Mouse (Mus musculus) lung, adult 2 months (tissue): Measurements from ENCODE around the gene Gpr34. TPM values are rescaled to one million over a fixed set of nuclear protein-coding genes. Genes with fewer than 3 reads are reported as not detected.

ENCODE experiments used
- DNase-seq: peaks from one replicate; pipeline ENCODE4 v3.0.0; 2022
- H3K4me1 ChIP-seq: fragments of 200-500 bp; 2 replicates; pipeline ENCODE4 v1.6.1; 2011; ENCODE audit warnings: low read length; ENCODE audit not compliant: control insufficient read depth, insufficient read depth
- H3K4me3 ChIP-seq: fragments of 200-500 bp; replicated peaks from 2 replicates; pipeline ENCODE3; 2011; ENCODE audit warnings: low read depth, mild to moderate bottlenecking, control low read depth, low read length; ENCODE audit errors: extremely low read depth
- CTCF ChIP-seq: fragments of 200-500 bp; IDR thresholded peaks from 2 replicates; pipeline ENCODE4 v1.5.1; 2011; ENCODE audit warnings: mild to moderate bottlenecking, low read length, control low read depth; ENCODE audit not compliant: insufficient read depth
- POLR2A ChIP-seq: fragments of 200-500 bp; IDR thresholded peaks from 2 replicates; pipeline ENCODE4 v1.6.1; 2011; ENCODE audit warnings: low read depth, mild to moderate bottlenecking, control low read depth, low read length, borderline replicate concordance; ENCODE audit errors: extremely low read depth
- WGBS: fragments of 180-500 bp; shearing (Covaris S2); methylation state at CpG from one replicate; pipeline ENCODE4 v1.1.7; 2018; 5-methylcytosine and 5-hydroxymethylcytosine counted together
- polyA plus RNA-seq: library from polyadenylated mRNA; depleted of rRNA; stranded (reverse); fragments of >200 nt; gene quantifications from 2 replicates; pipeline ENCODE4 v1.2.3, GENCODE M21; 2012; rRNA removed

Gene Gpr34
- 0.16 and 0.47 TPM in 2 replicates for polyA plus RNA-seq

GRCm38 (mm10) chrX:13631599-13632283, at the start of gene Gpr34:
Gene Gpr34 (plus strand): TSS chrX:13632089.
- TF ChIP-seq CTCF = no peak
- TF ChIP-seq POLR2A = no peak
- WGBS = 54% methylated on average over 5 of the region's 5 CpGs

GRCm38 (mm10) chrX:13599373-13599772, 32.5 kb upstream of the Gpr34 start:
- no peak for TF ChIP-seq CTCF
- no peak for TF ChIP-seq POLR2A
- Histone ChIP-seq H3K4me1 (no peaks in the 10 kb centered on the region), H3K4me3 (no peak overlapping the region)
- DNase-seq = no peak
- WGBS = 58% methylated on average over 2 of the region's 2 CpGs

More at GRCm38 (mm10) chrX:13631599-13632283, at the start of gene Gpr34:
- H3K4me3 ChIP-seq = no peak within 1 kb of the TSS
- no peaks in the 10 kb centered on the region for H3K4me1 ChIP-seq
- no peak for DNase-seq

GRCm38 (mm10) chrX:13599966-13600365, 31.9 kb upstream of the Gpr34 start:
- DNase-seq = no peak
- TF ChIP-seq POLR2A = no peak
- TF ChIP-seq CTCF = no peak
- H3K4me3 ChIP-seq = no peak overlapping the region
- WGBS = 34% methylated on average over 1 of the region's 1 CpGs
- no peaks in the 10 kb centered on the region for H3K4me1 ChIP-seq

GRCm38 (mm10) chrX:13606741-13607140, 25.1 kb upstream of the Gpr34 start:
- H3K4me3 ChIP-seq = no peak overlapping the region
- H3K4me1 ChIP-seq = no peaks in the 10 kb centered on the region
- 58% methylated on average over 3 of the region's 3 CpGs for WGBS
- DNase-seq = no peak
- no peak for TF ChIP-seq CTCF

- DNase-seq = no peak
- Histone ChIP-seq H3K4me1 (no peaks in the 10 kb centered on the region), H3K4me3 (no peak overlapping the region)
- TF ChIP-seq CTCF = no peak
- TF ChIP-seq POLR2A = no peak
- 42% methylated on average over 3 of the region's 3 CpGs for WGBS
These were observed 24.1 kb upstream of the Gpr34 start for GRCm38 (mm10) chrX:13607752-13608151.

GRCm38 (mm10) chrX:13611114-13611513, 20.8 kb upstream of the Gpr34 start:
- TF ChIP-seq POLR2A (no peak), CTCF (no peak)
- DNase-seq = no peak
- 86% methylated on average over 5 of the region's 5 CpGs for WGBS
- no peak overlapping the region for H3K4me3 ChIP-seq
- H3K4me1 ChIP-seq = no peaks in the 10 kb centered on the region

- H3K4me3 ChIP-seq = no peak overlapping the region
- 44% methylated on average over 2 of the region's 2 CpGs for WGBS
- no peak for DNase-seq
- H3K4me1 ChIP-seq = no peaks in the 10 kb centered on the region
- TF ChIP-seq CTCF (no peak), POLR2A (no peak)
These were observed 19.8 kb upstream of the Gpr34 start for GRCm38 (mm10) chrX:13612115-13612514.

- TF ChIP-seq CTCF (no peak), POLR2A (no peak)
- 44% methylated on average over 1 of the region's 1 CpGs for WGBS
- DNase-seq = no peak
These were observed 15.2 kb upstream of the Gpr34 start for GRCm38 (mm10) chrX:13616726-13617125.

GRCm38 (mm10) chrX:13617294-13617693, 14.6 kb upstream of the Gpr34 start:
- Histone ChIP-seq H3K4me3 (no peak overlapping the region), H3K4me1 (peaks cover 5% of the 10 kb centered on the region)
- TF ChIP-seq POLR2A (no peak), CTCF (no peak)
- no peak for DNase-seq
- 94% methylated on average over 1 of the region's 1 CpGs for WGBS

More at GRCm38 (mm10) chrX:13616726-13617125, 15.2 kb upstream of the Gpr34 start:
- peaks cover 5% of the 10 kb centered on the region for H3K4me1 ChIP-seq
- H3K4me3 ChIP-seq = no peak overlapping the region

- no peak for DNase-seq
- H3K4me3 ChIP-seq = no peak overlapping the region
- peaks cover 5% of the 10 kb centered on the region for H3K4me1 ChIP-seq
- 37% methylated on average over 4 of the region's 4 CpGs for WGBS
- TF ChIP-seq CTCF (no peak), POLR2A (no peak)
These were observed 13.4 kb upstream of the Gpr34 start for GRCm38 (mm10) chrX:13618476-13618875.

GRCm38 (mm10) chrX:13621473-13621872, 10.4 kb upstream of the Gpr34 start:
- Histone ChIP-seq H3K4me1 (peaks cover 5% of the 10 kb centered on the region), H3K4me3 (no peak overlapping the region)
- DNase-seq = no peak
- no peak for TF ChIP-seq CTCF
- no peak for TF ChIP-seq POLR2A
- WGBS = 41% methylated on average over 4 of the region's 4 CpGs
